Mouse (Mus musculus): ENCODE results near the gene Emilin2. TPM values are rescaled to one million over a fixed set of nuclear protein-coding genes. Genes with fewer than 3 reads are reported as not detected.

Gene Emilin2
- total RNA-seq, 2 experiments from 2014 or later = 1.9 to 2.3 TPM

- H3K27ac ChIP-seq = no peak overlapping the region
- no peak for TF ChIP-seq CTCF (conservative IDR thresholded peaks at IDR 0.05)
- DNase-seq (ENCODE audit: low spot score in 2 of 2) = no peak
Observed at GRCm38 (mm10) chr17:71310486-71311339, 1.1 kb downstream of the Emilin2 start.

GRCm38 (mm10) chr17:71309711-71310485 is 1.9 kb downstream of the Emilin2 start:
- no peak for TF ChIP-seq CTCF (conservative IDR thresholded peaks at IDR 0.05)
- H3K4me3 ChIP-seq = peak overlapping the region; percentile 58
- DNase-seq (ENCODE audit: low spot score in 2 of 2) = no peak

More at GRCm38 (mm10) chr17:71310486-71311339, 1.1 kb downstream of the Emilin2 start:
- H3K4me3 ChIP-seq = peak overlapping the region; percentile 58

DNA sequence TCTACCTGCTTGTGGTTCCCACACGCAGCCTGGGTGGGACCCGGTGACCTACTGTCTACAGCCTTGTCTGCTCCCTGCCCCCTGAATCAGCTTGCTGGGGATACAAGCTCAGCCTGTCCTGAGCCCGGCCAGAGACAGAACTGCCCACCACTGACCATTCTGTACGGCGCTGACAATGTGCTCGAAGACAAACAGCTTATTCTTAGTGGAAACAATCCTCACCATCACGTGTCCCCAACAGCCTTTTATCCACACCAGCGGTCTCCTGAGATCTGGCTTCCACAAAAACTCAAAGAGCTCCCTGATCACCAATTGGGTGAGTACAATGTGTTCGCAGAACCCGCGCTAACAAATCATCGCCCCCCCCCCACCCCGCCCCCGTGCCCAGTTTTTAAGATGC is 2.6 kb downstream of the Emilin2 start:
- no peak overlapping the region for H3K4me3 ChIP-seq
- peak in 1 of 2 experiments; percentile 7 for DNase-seq (ENCODE audit: low spot score in 2 of 2)
- H3K27ac ChIP-seq = no peak overlapping the region
- no peak for TF ChIP-seq CTCF (conservative IDR thresholded peaks at IDR 0.05)

More at GRCm38 (mm10) chr17:71309711-71310485, 1.9 kb downstream of the Emilin2 start:
- H3K27ac ChIP-seq = no peak overlapping the region

GRCm38 (mm10) chr17:71308296-71308695 is 3.5 kb downstream of the Emilin2 start:
- no peak for DNase-seq (ENCODE audit: low spot score in 2 of 2)
- H3K27ac ChIP-seq = no peak overlapping the region
- no peak for TF ChIP-seq CTCF (conservative IDR thresholded peaks at IDR 0.05)
- H3K4me3 ChIP-seq = no peak overlapping the region

DNA sequence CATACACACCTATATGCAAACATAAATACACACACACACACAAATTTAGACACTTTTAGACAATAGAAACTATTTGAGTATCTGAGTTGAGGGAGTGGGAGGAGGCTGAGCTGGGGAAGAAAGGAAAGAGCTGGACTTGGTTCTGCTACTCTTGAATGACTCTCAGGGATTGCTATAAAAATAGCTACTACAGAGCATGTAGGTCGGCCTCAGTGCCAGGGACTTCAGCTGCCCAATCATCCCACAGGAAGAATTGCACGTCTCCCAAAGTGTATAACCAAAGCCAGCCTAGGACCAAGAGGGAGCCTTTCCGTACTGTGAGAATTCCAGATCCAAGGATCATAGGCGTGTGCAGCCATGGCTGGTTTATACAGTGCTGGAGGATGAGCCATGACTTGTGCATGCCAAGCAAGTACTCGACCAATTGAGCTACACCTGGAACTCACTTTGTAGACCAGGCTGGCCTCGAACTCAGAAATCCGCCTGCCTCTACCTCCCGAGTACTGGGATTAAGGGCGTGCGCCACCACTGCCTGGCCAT is 4.5 kb downstream of the Emilin2 start:
- no peak for TF ChIP-seq CTCF (conservative IDR thresholded peaks at IDR 0.05)
- Histone ChIP-seq H3K4me3 (no peak overlapping the region), H3K27ac (no peak overlapping the region)
- DNase-seq (ENCODE audit: low spot score in 2 of 2) = no peak

DNA sequence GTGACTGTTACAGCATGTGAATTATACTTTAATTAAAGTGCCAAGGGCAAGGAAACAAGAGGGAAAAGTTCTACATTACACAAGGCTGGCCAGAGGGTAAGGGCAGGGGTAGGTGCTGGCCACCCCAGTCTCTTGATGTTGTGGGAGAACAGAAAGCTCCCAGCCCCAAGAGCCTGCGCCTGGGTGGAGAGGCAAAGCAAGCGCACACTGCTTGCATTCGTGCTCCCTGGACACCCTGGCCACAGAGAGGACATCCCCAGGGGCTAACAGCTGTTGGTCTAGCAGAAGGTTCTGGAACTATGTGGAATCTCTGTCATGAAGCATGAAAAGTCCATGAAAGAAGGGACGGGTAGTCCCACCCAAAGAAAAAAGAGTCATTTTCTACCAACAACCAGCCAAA is 5.1 kb downstream of the Emilin2 start:
- no peak for DNase-seq (ENCODE audit: low spot score in 2 of 2)
- Histone ChIP-seq H3K4me3 (no peak overlapping the region), H3K27ac (no peak overlapping the region)
- TF ChIP-seq CTCF (conservative IDR thresholded peaks at IDR 0.05) = no peak

DNA sequence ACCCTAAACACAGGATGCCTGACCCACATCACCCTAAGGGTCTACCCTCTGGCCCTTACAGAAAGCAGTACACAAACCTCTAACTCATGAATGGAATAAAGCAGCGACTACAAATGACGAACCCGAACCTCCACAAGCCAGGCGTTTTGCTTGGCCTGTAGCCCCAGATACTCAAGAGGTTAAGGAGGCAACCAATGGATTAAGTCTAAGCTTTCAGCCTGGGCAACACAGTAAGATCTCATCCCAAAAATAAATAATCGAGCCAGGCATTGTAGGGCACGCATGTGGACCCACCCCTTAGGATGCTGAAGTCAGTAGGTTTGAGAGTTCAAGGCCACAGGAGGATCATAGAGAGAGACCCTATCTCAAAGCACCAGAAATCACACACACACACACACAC is 5.7 kb downstream of the Emilin2 start:
- H3K4me3 ChIP-seq = no peak overlapping the region
- H3K27ac ChIP-seq = no peak overlapping the region
- TF ChIP-seq CTCF (conservative IDR thresholded peaks at IDR 0.05) = no peak
- no peak for DNase-seq (ENCODE audit: low spot score in 2 of 2)

DNA sequence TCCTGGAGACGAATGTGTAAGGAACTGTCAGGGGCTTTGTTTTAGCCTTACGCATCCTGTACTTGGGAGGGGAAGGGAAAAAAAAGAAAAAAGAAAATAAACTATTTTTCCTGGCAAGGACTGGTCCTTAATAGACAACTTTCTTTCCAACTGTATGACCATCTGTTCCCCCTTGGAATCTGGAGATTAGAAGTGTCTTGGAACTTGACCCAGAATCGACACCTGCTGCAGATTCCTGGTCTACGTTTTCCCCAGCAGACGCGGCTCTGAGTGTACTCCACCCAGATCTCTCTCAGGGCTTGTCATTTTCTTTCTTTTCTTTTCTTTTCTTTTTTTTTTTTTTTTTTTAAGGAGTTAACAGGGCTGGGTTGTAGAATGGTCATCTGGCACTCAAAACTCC is 8.3 kb downstream of the Emilin2 start:
- DNase-seq (ENCODE audit: low spot score in 2 of 2) = no peak
- H3K27ac ChIP-seq = no peak overlapping the region
- TF ChIP-seq CTCF (conservative IDR thresholded peaks at IDR 0.05) = no peak
- H3K4me3 ChIP-seq = no peak overlapping the region

DNA sequence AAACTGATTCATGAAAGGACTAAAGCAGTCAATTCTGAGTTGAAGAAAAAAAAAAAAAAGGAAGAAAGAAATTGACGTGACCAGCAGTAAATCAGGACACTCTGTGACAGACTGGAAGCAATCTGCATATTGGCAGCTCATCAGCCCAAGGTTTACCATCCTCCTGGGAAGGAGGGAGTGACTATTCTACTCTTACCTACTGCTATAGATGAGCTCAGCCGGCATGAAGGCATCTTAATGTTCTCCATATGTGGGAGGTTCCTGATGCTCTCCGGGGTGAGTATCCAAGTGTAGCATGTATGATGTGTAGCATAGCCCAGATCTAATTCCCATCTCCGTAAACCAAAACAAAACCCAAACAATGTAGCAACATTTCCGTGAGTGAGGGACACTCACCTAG is 10.4 kb downstream of the Emilin2 start:
- no peak overlapping the region for H3K27ac ChIP-seq
- no peak overlapping the region for H3K4me3 ChIP-seq
- TF ChIP-seq CTCF (conservative IDR thresholded peaks at IDR 0.05) = no peak
- no peak for DNase-seq (ENCODE audit: low spot score in 2 of 2)

- DNase-seq (ENCODE audit: low spot score in 2 of 2) = no peak
- no peak overlapping the region for H3K4me3 ChIP-seq
- TF ChIP-seq CTCF (conservative IDR thresholded peaks at IDR 0.05) = no peak
- no peak overlapping the region for H3K27ac ChIP-seq
Observed at GRCm38 (mm10) chr17:71300338-71300737, 11.4 kb downstream of the Emilin2 start.

GRCm38 (mm10) chr17:71299879-71300278 is 11.9 kb downstream of the Emilin2 start:
- Histone ChIP-seq H3K27ac (no peak overlapping the region), H3K4me3 (no peak overlapping the region)
- DNase-seq (ENCODE audit: low spot score in 2 of 2) = no peak
- TF ChIP-seq CTCF (conservative IDR thresholded peaks at IDR 0.05) = no peak

DNA sequence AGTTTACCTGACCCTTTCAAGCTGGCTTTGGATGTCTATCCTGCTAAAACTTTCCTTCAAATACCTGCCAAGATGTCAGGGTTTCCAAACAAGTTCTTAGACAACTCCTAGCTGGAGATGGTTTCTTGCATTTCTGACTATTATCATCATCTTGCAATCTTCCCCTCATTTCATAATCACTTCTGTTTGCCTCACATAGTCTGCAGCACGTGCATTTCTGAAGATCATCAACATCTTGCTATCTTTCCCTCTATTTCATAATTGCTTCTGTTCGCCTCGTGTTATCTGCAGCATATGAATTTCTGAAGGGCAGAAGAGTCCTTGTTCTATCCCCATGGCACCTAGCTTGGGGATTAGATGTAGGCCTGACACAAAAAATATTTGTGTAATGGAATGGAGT is 17.2 kb downstream of the Emilin2 start:
- DNase-seq (ENCODE audit: low spot score in 2 of 2) = no peak
- no peak for TF ChIP-seq CTCF (conservative IDR thresholded peaks at IDR 0.05)
- Histone ChIP-seq H3K27ac (no peak overlapping the region), H3K4me3 (no peak overlapping the region)

- no peak overlapping the region for H3K27ac ChIP-seq
- no peak for TF ChIP-seq CTCF (conservative IDR thresholded peaks at IDR 0.05)
Observed at GRCm38 (mm10) chr17:71292897-71293296, 18.9 kb downstream of the Emilin2 start.

More at GRCm38 (mm10) chr17:71292897-71293296, 18.9 kb downstream of the Emilin2 start:
- no peak for DNase-seq (ENCODE audit: low spot score in 2 of 2)
- H3K4me3 ChIP-seq = no peak overlapping the region

All from layer of hippocampus, adult 2 months (tissue).